Mouse (Mus musculus) forebrain, postnatal 0 days (tissue): ENCODE data around the gene Pde1c. TPM values are rescaled to one million over a fixed set of nuclear protein-coding genes. Genes with fewer than 3 reads are reported as not detected.

ENCODE experiments used
- ATAC-seq: fragments of 200-750 bp; cut with Nextera tagmentation; 2 replicates; pipeline ENCODE4 v1.8.0; 2017; ENCODE audit warnings: mild to moderate bottlenecking, moderate library complexity
- DNase-seq: peaks from one replicate; pipeline ENCODE4 v3.0.0-alpha.2; 2015
- H3K27ac ChIP-seq: fragments of 300-500 bp; sonication (generic); 2 replicates; pipeline ENCODE4 v1.5.1; 2014; ENCODE audit warnings: low read depth, mild to moderate bottlenecking, antibody characterized with exemption, low read length, moderate library complexity, mixed read lengths
- H3K27me3 ChIP-seq: fragments of 300-500 bp; sonication (generic); 2 replicates; pipeline ENCODE4 v1.6.1; 2014; ENCODE audit warnings: mild to moderate bottlenecking, low read length, mixed read lengths; ENCODE audit not compliant: insufficient read depth
- H3K36me3 ChIP-seq: fragments of 300-500 bp; sonication (generic); 2 replicates; pipeline ENCODE4 v1.6.1; 2014; ENCODE audit warnings: mild to moderate bottlenecking, moderate library complexity; ENCODE audit not compliant: insufficient read depth
- H3K4me1 ChIP-seq: fragments of 300-500 bp; sonication (generic); 2 replicates; pipeline ENCODE4 v1.6.1; 2014; ENCODE audit warnings: antibody characterized with exemption; ENCODE audit not compliant: insufficient read depth
- H3K4me2 ChIP-seq: fragments of 300-500 bp; sonication (generic); 2 replicates; pipeline ENCODE4 v1.6.1; 2014; ENCODE audit warnings: low read depth, mild to moderate bottlenecking, moderate library complexity
- H3K4me3 ChIP-seq: fragments of 300-500 bp; sonication (generic); 2 replicates; pipeline ENCODE4 v1.5.1; 2014; ENCODE audit warnings: low read depth, low read length, mixed read lengths
- H3K9ac ChIP-seq: fragments of 300-500 bp; sonication (generic); 2 replicates; pipeline ENCODE4 v1.6.1; 2014; ENCODE audit warnings: mild to moderate bottlenecking
- H3K9me3 ChIP-seq: fragments of 300-500 bp; sonication (generic); 2 replicates; pipeline ENCODE4 v1.6.1; 2016; ENCODE audit warnings: low read length
- CTCF ChIP-seq: sonication (generic); IDR thresholded peaks from 2 replicates; pipeline ENCODE4 v1.5.1; 2016; ENCODE audit warnings: antibody characterized with exemption, control low read depth, low read depth
- WGBS: fragments of 180-500 bp; shearing (Covaris S2); extraction: QIAGEN DNeasy Blood & Tissue Kit; methylation state at CpG from one replicate; pipeline ENCODE4 v1.1.7; 2014; 5-methylcytosine and 5-hydroxymethylcytosine counted together
- polyA plus RNA-seq: library from polyadenylated mRNA; unstranded; fragments of >200 nt; fragmentation: Nextera tagmentation; extraction: Ambion mirVana; gene quantifications from 2 replicates; pipeline ENCODE4 v1.2.1, GENCODE M21; 2015
- total RNA-seq: library from RNA; depleted of rRNA; stranded (reverse); fragments of >200 nt; gene quantifications from 2 replicates; pipeline ENCODE4 v1.2.3, GENCODE M21; 2014

The Pde1c gene
- total and polyA plus RNA-seq, 2 experiments from 2014 or later: 5.7 to 15.5 TPM

GRCm38 (mm10) chr6:56361348-56362127 is 207.4 kb downstream of the Pde1c start:
- WGBS: 2% methylated on average over 19 of the region's 19 CpGs

GRCm38 (mm10) chr6:56360086-56360485 is 208.8 kb downstream of the Pde1c start:
- WGBS: 67% methylated on average over 6 of the region's 6 CpGs
- H3K4me3 ChIP-seq: peak overlapping the region; percentile 11; the same call in 1 of the 2 replicates

More at GRCm38 (mm10) chr6:56361348-56362127, 207.4 kb downstream of the Pde1c start:
- H3K9ac ChIP-seq: peak overlapping the region; percentile 51
- peak; percentile 19 for ATAC-seq
- no peaks in the 10 kb centered on the region for H3K36me3 ChIP-seq
- H3K27me3 ChIP-seq: no peaks in the 10 kb centered on the region
- TF ChIP-seq CTCF: no peak
- H3K4me2 ChIP-seq: peak overlapping the region; percentile 95
- peak overlapping the region; percentile 46 for H3K4me3 ChIP-seq
- peaks cover 10% of the 10 kb centered on the region; the same call in 1 of the 2 replicates for H3K4me1 ChIP-seq
- 0 out of 2 replicates have a peak overlapping the region, but pooled peaks have one; percentile 5 for H3K27ac ChIP-seq
- H3K9me3 ChIP-seq: no peaks in the 10 kb centered on the region
- peak; percentile 29 for DNase-seq

GRCm38 (mm10) chr6:56359126-56359525 is 209.8 kb downstream of the Pde1c start:
- H3K27me3 ChIP-seq: no peaks in the 10 kb centered on the region
- no peaks in the 10 kb centered on the region for H3K36me3 ChIP-seq
- DNase-seq (no peak), ATAC-seq (no peak)
- H3K9ac ChIP-seq: no peak overlapping the region
- no peak overlapping the region for H3K4me3 ChIP-seq
- no peak for TF ChIP-seq CTCF
- H3K4me2 ChIP-seq: no peak overlapping the region
- WGBS: 87% methylated on average over 3 of the region's 3 CpGs
- peaks cover 10% of the 10 kb centered on the region; the same call in 1 of the 2 replicates for H3K4me1 ChIP-seq
- H3K9me3 ChIP-seq: no peaks in the 10 kb centered on the region
- H3K27ac ChIP-seq: no peak overlapping the region

More at GRCm38 (mm10) chr6:56360086-56360485, 208.8 kb downstream of the Pde1c start:
- TF ChIP-seq CTCF: no peak
- no peak overlapping the region for H3K9ac ChIP-seq
- no peaks in the 10 kb centered on the region for H3K9me3 ChIP-seq
- no peaks in the 10 kb centered on the region for H3K36me3 ChIP-seq
- no peak overlapping the region for H3K27ac ChIP-seq
- H3K4me1 ChIP-seq: peaks cover 10% of the 10 kb centered on the region; the same call in 1 of the 2 replicates
- H3K4me2 ChIP-seq: peak overlapping the region; percentile 95
- ATAC-seq (no peak), DNase-seq (no peak)
- no peaks in the 10 kb centered on the region for H3K27me3 ChIP-seq

- no peaks in the 10 kb centered on the region for H3K27me3 ChIP-seq
- H3K9me3 ChIP-seq: no peaks in the 10 kb centered on the region
- WGBS: 84% methylated on average over 3 of the region's 3 CpGs
- no peaks in the 10 kb centered on the region for H3K4me1 ChIP-seq
- TF ChIP-seq CTCF: no peak
- H3K4me3 ChIP-seq: no peak overlapping the region
- ATAC-seq: no peak
- H3K27ac ChIP-seq: no peak overlapping the region
- no peak overlapping the region for H3K4me2 ChIP-seq
- no peaks in the 10 kb centered on the region for H3K36me3 ChIP-seq
- no peak overlapping the region for H3K9ac ChIP-seq
- DNase-seq: no peak
Observed at GRCm38 (mm10) chr6:56347207-56347606, 221.7 kb downstream of the Pde1c start.

- Histone ChIP-seq H3K4me3 (no peak overlapping the region), H3K4me1 (no peaks in the 10 kb centered on the region), H3K27ac (no peak overlapping the region), H3K9ac (no peak overlapping the region), H3K36me3 (no peaks in the 10 kb centered on the region), H3K4me2 (no peak overlapping the region), H3K9me3 (no peaks in the 10 kb centered on the region), H3K27me3 (no peaks in the 10 kb centered on the region)
- 55% methylated on average over 4 of the region's 4 CpGs for WGBS
- DNase-seq: no peak
- TF ChIP-seq CTCF: no peak
- peak; percentile 36; the same call in 1 of the 2 replicates for ATAC-seq
Observed at GRCm38 (mm10) chr6:56345082-56345481, 223.8 kb downstream of the Pde1c start.

- no peaks in the 10 kb centered on the region for H3K36me3 ChIP-seq
- H3K4me1 ChIP-seq: no peaks in the 10 kb centered on the region
- no peaks in the 10 kb centered on the region for H3K27me3 ChIP-seq
- no peaks in the 10 kb centered on the region for H3K9me3 ChIP-seq
- no peak for DNase-seq
- WGBS: 13% methylated on average over 1 of the region's 1 CpGs
- no peak overlapping the region for H3K4me3 ChIP-seq
- ATAC-seq: peak; percentile 59; the same call in 1 of the 2 replicates
- H3K27ac ChIP-seq: no peak overlapping the region
- H3K4me2 ChIP-seq: no peak overlapping the region
- no peak overlapping the region for H3K9ac ChIP-seq
- TF ChIP-seq CTCF: no peak
Observed at GRCm38 (mm10) chr6:56342005-56342404, 226.9 kb downstream of the Pde1c start.

- 75% methylated on average over 3 of the region's 3 CpGs for WGBS
- Histone ChIP-seq H3K27ac (no peak overlapping the region), H3K9ac (no peak overlapping the region), H3K4me2 (no peak overlapping the region), H3K4me1 (no peaks in the 10 kb centered on the region), H3K9me3 (no peaks in the 10 kb centered on the region), H3K4me3 (no peak overlapping the region), H3K36me3 (no peaks in the 10 kb centered on the region), H3K27me3 (no peaks in the 10 kb centered on the region)
- DNase-seq: no peak
- TF ChIP-seq CTCF: no peak
- ATAC-seq: no peak
Observed at GRCm38 (mm10) chr6:56335811-56336446, 233.0 kb downstream of the Pde1c start.
